Mouse (Mus musculus) cortical plate, adult 2 months (tissue): ENCODE measurements around the gene Dhx38.

Experiments
- CTCF ChIP-seq: fragments of 200-500 bp; IDR thresholded peaks from 2 replicates; pipeline ENCODE4 v1.5.1; 2011; ENCODE audit warnings: mild to moderate bottlenecking, control low read depth, low read length; ENCODE audit not compliant: insufficient read depth; ENCODE audit errors: extremely low read depth
- POLR2A ChIP-seq: fragments of 200-500 bp; IDR thresholded peaks from 2 replicates; pipeline ENCODE4 v1.6.1; 2011; ENCODE audit warnings: mild to moderate bottlenecking, low read length, control low read depth; ENCODE audit not compliant: insufficient read depth; ENCODE audit errors: extremely low read depth

DNA sequence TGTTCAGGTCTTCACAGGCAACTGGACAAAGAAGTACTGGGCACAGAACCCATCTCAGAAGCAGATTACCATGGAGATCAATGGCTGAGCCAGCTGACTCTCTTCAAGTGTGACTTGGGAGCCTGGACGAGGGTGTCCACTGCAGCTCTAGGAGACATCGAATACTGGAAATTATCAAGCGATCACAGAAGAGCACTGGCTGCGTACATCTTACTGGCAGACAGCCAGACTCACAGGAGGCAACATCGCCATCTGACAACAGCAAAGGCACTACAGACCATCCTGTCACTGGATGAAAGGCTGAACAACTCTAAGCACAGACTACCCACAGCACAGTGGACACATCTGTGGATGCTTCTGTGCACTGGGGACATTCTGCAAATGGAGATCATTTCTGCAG lies 26.5 kb upstream of the Dhx38 start:
- TF ChIP-seq CTCF (no peak), POLR2A (no peak)
